Mouse (Mus musculus) embryo, embryonic 11 days (tissue): ENCODE measurements around the gene Sh3rf3.

ENCODE experiments used
- DNase-seq: peaks from one replicate; pipeline ENCODE4 v3.0.0-alpha.2; 2015

Gene Sh3rf3

DNA sequence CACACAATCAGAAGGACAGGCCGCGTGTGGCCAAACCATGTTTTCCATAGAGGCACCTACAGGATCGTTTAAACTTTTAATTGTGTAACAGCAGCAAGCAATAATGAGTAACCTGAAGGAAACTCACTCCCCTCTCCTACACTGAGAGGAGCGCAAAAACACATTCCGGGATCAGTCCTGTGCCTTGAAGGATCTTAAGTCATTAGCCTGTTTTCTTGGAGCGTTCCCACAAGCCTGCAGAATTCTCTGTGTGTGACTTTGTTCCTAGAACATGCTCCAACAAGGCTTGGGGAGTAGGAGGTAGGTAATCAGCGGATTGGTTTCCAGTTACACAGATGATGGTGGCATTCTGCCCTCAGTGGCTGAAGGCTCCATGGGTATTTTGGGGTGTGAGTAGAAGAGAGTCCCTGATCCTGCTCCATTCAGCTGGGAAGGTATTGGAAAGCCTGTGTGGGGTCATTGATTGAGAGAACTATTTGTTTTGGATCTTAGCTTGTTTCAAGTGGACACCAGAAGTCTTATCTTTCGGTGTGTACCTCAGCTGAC lies 108.6 kb downstream of the Sh3rf3 start:
- no peak for DNase-seq

DNA sequence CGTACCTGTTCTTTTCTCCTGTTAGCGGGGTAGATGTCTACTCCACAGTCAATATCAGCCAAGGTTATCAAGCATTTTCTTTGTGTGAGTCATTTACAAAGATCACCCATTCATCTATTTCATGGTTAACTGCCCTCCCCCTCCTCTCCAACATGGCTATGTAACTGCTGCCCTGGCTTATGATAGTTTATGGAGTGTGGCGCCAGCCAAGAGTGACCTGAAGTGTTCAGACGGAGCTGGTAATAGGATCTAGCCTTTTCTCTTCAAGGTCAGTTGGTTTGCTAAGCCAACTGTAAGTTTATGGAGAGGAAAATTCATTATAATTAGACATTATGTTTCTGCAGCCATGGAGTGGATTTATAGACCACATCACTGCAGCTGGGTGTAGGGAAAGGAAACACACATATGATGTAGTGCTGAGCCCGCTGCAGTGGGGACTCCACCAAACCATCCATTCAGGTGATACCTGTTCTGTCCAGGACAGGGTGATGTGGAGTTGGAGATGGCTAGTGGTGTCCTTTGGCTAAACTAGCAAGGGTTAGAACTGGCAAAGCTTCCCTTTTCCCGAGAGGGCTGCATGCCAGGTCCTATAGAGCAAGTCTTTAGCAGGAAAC lies 109.2 kb downstream of the Sh3rf3 start:
- no peak for DNase-seq

DNA sequence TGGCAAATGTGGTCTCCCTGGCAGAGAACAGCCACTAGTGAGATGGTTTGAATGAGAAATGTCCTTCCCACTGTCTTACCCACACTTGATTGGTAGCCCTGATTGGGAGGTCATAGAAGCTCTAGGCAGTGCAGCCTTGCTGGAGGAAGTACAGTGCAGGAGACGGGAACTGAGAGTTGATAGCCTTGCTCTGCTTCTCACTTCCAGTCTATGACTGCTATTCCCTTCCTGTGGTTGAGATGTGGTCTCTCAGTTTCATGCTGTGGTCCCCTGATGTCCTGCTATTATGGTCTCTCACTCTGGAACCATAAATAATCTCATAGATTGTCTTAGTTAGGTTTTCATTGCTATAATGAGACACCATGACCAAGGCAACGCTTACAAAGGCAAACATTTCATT lies 109.8 kb downstream of the Sh3rf3 start:
- no peak for DNase-seq

DNA sequence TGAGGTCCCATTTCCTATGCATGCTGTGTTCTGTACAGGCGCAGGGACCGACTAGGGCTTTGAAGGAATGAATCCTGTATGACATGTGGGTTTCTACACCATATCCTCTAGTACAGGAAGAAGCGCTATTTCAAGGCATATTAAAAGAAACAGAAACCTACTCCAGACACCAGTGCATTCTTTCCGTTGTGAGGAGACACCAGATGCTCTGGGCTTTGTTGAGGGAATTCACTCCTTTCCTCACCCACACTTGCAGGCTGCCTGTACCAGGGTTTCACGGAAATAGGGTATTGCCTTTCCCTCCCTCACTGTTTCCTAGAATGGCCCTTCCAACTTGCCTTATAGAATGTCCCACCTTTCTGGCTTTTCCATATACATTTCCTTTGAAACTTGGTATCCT lies 113.4 kb downstream of the Sh3rf3 start:
- no peak for DNase-seq

DNA sequence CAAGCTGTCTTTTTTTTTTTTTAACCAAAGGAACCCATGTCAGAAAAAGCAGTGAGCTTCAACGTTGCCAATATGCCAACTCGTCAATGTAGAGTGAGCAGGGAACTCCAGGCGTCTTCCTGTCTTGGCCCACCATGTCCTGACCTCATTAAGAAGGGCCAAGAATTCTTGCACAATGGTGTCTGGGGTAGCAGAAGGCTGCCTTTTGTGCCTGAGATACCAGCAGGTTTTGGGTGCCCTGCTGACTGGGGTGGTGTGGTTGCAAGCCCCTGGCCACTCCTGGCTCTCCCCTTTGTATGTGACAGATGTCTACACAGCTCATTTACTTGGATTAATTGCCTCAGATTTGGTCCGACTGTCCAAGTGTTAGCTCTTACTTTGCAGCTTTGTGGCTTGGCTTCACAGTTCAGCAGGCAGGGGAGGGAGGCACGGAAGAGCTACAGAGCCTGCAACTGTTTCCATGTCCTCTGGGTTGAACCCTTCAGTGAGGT lies 115.8 kb downstream of the Sh3rf3 start:
- no peak for DNase-seq

DNA sequence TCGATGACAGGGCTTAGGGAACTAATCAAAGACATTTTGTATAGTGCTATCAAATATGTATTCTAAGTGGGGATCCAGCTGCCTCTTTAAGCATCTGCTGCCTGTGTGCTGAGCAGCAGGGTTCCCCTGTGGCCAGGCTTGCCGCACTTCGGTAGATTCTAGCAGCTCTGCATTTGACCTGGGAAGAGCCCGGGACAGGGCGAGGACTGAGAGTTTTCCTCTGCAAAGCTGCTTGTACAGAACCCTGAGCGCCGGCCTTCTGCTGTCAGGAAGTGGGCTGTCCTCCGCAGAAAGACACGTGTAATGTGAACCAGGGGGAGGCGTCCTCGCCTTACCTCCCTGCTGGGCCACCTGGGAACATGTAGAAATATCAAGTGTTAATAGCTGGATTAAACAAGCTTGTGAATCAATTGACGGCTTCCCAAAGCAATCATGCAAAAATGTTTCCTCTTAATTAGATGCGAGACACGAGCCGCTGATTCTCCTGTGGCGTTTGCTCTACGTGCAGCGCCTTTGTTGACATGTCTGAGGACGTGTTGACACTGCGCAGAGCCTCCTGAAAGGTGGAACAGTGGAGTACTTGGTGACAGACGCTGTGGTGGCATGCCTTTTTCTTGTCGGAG lies 119.1 kb downstream of the Sh3rf3 start:
- peak; percentile 48 for DNase-seq

DNA sequence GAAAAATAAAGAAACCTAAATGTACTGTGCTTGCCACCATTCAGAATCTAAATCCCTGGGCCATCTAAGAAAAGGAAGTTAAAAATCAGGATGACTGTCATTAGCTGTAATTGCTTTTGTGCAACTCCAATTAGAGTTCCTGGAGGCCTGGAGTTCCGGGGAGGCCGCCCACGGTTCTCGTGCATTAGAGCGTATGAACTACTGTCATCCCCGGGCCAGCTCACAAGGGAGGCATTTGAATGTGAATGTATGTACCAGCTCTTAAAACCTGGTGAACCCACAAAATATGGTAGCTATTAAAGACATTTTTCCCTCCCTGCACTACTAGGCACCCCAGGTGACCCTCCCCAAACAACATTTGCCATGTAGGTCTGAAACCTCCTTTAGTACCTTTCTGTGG lies 122.4 kb downstream of the Sh3rf3 start:
- no peak for DNase-seq

DNA sequence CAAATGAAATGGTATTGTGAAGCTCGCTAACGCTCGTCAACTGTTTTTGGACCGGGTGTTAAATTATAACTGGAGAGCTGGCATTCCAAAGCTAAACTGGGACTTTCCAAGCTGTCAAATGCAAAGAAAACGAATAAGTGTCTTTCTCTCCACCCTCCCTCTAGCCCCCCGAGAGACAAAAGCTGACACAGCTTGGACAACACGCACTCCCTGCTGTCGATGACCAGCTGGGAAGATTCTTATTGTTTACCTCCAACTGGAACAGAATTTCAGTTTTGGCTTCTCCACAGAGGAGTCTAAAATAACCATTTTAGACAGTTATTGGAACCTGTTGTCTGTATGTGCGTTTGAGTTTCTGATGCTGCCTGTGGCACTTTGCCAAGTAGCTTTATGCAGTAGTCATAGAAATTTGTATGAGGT lies 123.3 kb downstream of the Sh3rf3 start:
- no peak for DNase-seq

DNA sequence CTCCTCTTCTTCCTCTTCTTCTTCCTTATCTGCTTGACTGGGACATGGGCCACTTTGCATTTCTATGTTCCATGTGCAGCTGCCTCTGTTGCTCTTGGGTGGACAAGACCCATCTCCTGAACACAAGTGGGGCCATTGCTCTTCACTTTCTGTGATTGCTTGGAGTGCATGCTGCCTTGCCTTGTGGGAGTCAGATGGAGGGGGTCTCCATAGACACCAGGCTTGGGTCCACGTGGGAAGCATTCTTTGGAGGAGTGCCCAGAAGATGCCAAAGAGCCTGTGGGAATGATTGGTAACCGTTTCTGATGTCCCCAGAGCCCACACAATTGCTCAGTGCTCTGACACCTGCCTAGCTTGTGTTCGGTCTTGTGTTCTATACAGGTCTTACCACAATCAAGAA lies 124.4 kb downstream of the Sh3rf3 start:
- no peak for DNase-seq

DNA sequence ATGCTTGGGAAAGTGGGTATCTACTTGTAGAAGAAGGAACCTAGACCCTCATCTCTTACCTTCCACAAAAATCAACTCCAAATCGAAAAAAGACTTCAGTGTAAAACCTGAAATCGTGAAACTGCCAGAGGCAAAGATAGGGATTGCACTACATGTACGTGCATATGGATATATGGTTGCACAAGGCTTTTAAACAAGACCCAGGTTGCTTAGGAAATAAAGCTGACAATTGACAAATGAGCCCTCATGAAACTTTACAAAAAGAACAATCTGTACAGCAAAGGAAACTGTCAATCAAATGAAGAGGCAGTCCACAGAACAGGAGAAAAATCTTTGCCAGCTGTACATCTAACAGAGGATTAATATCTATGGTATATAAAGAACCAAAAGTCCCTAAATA lies 129.7 kb downstream of the Sh3rf3 start:
- DNase-seq: no peak

DNA sequence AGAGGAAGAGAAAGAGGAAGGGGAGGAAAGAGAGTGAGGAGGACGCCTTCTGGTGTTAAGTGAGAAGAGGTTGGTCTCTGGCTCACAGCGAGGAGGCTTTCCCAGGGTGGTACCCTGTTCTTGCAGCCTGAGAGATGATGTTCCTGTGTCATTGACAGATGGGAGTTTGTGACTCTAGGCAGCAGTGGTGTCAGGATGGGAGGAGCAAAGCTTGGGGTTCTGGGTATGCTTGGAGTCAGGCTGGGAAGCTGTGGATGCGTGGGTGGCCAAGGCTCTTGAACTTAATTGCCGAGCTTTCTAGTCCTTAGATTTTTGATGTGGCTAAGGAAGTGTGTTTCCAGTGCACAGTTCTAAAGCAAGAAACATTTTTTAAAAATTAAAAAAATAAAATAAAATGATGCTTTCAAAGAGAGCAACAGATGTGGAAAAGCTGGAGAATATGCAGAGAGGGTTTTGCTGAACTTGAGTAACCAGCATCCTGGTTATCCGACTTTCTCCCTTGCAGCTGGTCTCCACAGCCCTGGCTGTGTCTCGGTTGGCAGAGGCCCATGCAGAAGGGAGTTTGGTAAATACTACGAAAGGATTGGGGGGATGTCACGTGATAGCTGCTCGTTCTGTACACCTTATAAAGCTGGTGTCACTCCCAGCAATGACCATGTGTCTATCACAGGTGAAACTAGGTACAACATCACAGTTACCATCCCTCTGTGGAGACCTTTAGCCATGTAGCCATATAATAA lies 130.7 kb downstream of the Sh3rf3 start:
- no peak for DNase-seq

DNA sequence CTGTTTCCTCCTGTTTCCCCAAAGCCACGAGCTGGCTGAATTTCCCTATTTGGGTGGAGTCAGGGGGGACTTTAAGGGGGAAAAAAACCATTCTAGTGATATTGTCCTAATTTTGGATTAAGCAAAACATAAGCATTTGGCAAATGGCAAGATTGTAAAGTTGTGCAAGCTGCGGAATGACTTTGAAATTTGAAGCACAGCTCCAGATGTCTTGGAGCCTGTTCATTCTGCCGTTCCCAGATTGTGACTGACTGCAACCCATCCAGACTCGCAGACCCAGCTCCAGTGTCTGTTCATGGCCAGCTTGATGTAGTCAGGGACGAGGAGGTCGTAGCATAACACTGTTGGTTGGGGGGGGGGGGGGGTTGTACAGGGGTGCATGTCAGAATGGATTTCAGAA lies 131.8 kb downstream of the Sh3rf3 start:
- DNase-seq: no peak

DNA sequence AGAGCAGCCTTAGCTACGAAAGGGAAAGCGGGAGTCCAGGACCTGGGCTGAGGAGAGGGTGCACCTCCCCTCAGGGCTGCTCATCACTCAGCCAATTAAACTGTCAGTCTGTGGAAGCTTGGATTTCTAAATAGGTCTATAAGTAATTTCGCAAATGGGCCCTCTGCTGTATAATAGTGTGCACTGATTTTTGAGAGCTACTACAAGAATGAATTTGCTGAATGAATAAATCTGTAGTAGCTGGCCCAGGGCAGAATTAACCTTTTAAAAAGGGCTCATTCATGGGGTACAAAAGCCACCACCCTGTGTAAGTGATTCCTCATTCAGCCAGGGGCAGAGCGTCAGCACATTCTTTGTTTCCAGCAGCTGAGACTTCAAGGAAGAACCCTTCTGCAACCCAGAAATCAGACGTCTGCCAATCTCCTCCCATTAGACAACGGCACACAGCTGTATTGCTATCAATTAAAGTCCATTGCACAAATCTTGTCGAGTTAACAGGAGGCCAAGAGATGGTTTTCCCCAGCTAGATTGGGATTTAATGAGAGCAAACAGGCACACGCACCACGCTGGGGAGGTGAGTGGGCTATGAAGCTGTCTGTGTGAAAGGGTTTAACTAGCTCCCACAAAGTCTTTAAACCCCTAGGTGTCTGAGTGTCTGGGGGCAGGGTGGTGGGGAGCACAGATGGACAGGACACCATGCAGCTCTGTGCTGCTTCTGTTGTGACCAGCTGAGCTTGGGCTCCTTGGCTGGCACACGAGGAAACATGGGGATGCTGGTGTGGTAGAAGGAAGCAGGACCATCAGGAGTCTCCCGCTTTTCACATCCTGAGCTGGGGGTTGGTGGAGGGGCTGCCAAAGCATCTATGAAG lies 136.8 kb downstream of the Sh3rf3 start:
- peak; percentile 44 for DNase-seq

DNA sequence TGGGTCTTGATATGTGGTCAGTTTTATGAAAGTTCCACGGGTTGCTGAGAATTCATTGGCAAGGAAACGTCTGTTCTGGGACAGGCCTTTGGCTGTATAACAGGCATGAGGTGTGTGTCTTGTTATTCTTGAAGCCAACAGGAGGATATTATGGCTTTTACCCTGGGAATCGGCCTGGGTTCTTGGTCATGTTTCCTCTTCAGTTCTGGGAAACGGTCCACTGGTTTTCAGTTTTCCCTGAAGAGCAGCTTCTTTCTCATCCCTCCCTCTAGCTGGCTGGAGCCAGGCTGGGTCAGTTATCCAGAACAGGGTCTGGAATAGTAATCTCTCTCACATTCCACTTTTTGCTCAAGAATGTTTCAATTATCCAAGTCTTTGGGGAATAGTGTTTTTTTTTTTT lies 147.0 kb downstream of the Sh3rf3 start:
- DNase-seq: no peak

DNA sequence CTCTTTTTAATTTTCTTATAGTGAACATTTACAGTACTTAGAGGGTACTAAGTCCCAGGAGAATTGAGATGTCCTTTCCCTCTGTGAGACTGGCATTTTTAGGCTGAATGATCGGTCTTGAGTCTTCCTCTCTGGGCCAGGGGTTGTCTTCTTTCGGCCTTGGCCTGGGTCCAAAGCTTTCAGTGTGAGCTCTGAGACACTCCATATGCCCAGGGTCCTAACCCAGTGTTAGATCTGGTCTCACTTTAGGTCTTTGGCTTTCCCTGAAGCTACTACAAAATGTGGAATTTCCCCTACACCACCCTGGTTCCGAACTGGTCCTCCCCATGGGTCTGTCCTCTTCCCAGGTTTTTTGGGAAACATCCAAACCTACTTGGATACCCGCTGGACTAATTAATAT lies 155.1 kb downstream of the Sh3rf3 start:
- DNase-seq: no peak

DNA sequence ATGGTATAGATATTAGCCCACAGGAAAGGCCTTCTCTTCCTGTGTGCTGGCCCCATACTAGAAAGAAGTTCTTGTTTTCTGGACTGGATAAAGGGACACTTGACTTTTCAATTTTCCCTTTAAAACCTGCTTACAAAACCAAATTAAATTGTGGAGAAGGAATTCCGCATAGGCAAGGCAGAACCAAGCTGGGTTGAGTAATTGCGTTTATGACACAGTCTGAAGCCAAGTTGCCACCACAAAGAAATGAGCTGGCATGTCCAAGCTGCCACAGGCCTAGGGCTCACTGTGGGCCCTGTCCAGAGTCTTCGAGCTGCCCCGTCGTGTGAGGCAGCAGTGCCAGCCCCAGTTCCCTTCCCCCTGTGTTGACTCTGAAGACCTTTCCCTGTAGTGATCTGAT lies 156.2 kb downstream of the Sh3rf3 start:
- no peak for DNase-seq

DNA sequence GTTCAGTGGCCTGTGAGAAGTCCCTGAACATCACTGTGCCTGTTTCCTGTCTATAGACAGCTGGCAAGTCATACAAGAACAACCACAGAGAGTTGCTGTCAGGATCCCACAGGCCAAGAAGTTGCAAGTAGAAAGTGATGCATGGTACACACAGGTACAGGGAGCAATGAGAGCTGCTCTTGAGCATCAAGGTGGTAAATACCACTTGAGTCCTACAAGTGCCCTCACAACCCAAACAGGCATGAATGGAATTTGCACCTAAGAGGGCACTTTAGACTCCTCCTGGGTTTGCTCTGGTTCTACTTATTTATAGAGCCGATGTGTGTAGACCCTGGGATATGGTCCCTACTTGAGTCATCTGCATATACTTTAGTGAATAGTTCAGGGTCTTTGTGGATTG lies 159.0 kb downstream of the Sh3rf3 start:
- no peak for DNase-seq

DNA sequence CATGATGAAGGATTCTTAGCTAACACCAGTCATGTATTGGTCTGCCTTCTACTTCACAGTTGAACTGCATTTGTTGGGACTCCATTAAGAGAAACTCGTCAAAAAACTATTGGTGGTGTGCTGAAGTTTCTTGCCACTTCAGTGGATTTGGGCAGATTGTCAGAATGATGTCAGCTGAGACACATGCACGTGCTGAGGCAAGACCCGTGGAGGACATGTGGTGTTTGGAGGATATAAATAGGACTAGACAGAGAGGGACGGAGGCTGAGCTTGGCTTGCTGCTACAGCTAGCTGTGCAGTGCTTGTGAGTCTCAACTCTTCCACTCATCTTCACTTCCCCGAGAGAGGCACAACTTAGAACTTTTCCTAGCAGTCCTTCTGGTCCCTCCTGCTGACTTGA lies 161.0 kb downstream of the Sh3rf3 start:
- no peak for DNase-seq

DNA sequence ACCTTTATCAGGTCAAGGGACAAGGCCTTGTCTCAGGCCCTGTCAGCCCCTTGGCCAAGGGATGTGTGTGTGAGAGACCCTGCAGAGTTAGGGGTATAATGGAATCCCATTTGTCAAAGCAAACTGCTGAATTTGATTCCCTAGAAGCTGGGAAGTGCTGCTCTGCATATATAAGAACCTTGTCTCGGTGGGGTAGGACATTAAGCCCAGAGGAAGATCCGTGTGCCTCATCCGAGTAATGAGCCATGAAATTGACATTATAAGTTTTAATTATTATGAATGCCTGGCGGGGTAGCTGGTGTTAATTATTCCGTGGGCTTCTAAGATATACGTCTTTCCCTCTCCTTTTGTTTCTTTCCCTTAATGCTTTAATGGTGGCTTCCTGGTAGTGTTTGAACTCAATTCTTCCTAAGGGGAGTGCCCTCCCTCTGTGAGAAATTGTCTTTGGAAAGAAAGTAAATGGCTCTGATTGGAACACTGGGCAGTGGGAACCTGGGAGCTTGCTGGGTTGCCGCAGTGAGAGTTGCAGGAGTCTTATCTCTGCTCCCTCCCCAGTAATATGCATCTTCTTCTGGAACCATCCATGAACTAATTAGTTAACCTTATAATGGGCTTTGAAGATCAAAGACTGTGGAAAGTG lies 166.3 kb downstream of the Sh3rf3 start:
- no peak for DNase-seq

DNA sequence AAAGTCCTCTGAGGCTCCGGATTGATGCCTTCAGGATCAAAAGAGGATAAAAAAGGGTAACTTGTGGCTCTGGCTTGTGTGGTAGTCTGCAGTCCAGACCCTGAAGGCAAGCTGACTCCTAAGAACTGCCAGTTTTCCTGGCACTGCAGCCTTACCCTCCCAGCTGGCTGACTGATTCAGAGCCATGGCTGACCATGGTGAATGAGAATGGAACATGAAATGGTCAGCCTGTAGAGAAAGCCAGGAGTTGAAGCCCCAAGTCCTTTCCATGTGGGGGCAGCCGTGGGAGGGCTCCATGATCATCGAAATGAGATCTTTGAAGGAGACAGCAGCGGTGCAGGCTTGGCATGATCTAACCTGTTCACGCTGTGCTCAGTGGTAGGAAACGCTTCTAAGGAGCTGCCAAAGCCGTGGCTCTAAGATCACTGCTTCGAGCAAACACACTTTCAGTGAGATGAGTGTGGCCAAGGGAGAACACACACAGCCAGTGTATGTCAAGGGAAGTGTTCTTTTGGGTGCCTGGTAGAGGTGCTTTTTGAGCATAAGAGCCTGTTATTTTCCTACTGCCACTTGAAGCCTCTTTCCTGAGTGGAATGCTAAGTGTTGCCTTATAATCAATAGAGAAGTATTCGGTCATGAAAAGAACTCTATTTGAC lies 168.6 kb downstream of the Sh3rf3 start:
- no peak for DNase-seq

DNA sequence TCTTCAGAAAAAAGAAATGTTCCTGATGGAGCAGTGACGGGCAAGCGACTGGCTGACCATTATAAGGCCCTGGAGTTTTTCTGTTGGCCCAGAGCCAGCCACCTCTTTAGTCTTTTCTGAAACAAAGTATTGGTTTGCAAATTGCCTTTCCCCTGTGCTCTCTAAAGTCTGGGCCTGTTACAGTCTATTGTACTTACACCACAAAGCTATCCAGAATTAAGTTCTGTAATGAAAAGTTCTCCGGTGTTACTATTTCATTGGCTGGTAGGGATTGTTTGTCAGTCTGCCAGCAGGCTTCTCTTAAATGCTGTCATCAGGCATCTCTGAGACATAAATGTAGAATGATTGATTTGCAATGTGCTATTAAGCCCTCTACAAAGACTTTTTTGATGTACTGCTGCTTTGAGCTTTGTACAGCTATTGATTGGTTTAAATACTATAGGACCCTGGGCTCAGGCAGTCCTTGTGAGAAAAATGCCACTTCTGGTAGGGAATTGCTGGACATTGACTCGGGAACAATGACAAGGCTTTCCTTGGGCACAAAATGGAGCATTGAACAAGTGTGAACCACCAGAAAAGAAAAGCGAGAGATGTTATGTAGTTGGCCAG lies 169.5 kb downstream of the Sh3rf3 start:
- DNase-seq: no peak

DNA sequence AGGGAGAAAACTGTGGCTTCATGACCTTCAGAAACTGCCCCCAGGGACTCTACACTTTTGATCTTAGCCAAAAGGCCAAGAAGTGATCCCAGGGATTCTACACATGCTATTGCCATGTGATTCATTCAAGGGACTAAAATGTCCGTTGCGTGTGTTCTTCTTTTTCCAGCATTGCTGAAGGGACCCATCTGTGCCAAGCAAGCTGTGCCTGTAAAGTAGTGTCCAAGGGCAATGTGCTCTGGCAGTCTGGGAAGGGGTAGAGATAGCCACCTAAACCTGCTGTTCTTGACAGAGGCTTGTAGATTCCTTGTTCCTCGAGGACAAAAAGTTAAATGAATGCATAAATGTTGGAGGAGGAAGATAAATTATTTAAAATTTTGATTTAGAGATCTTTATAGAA lies 178.5 kb downstream of the Sh3rf3 start:
- no peak for DNase-seq
